Mouse (Mus musculus) embryo, embryonic 9.5 days (tissue): Measurements from ENCODE around the gene Focad.

Experiments
- DNase-seq: peaks from one replicate; pipeline ENCODE4 v3.0.0-alpha.2; 2017; ENCODE audit errors: extremely low spot score

The Focad gene

GRCm38 (mm10) chr4:88094062-88094767, at the start of gene Focad:
Gene Focad (plus strand): TSS chr4:88094629.
- DNase-seq, result peak; percentile 97

- DNase-seq, result no peak
Measured at GRCm38 (mm10) chr4:88045151-88045550, 49.3 kb upstream of the Focad start.

- no peak for DNase-seq
Measured at GRCm38 (mm10) chr4:88046280-88046679, 48.1 kb upstream of the Focad start.

GRCm38 (mm10) chr4:88075388-88075787, 19.0 kb upstream of the Focad start:
- DNase-seq, result no peak

GRCm38 (mm10) chr4:88078983-88079382, 15.4 kb upstream of the Focad start:
- DNase-seq, result no peak

- no peak for DNase-seq
Measured at GRCm38 (mm10) chr4:88081417-88081816, 13.0 kb upstream of the Focad start.

GRCm38 (mm10) chr4:88081885-88082284, 12.5 kb upstream of the Focad start:
- DNase-seq, result no peak

- no peak for DNase-seq
Measured at GRCm38 (mm10) chr4:88082381-88082780, 12.0 kb upstream of the Focad start.

GRCm38 (mm10) chr4:88083781-88084180, 10.6 kb upstream of the Focad start:
- no peak for DNase-seq

- DNase-seq, result no peak
Measured at GRCm38 (mm10) chr4:88090316-88090715, 4.1 kb upstream of the Focad start.

GRCm38 (mm10) chr4:88094768-88095420, 465 bp downstream of the Focad start:
- no peak for DNase-seq

GRCm38 (mm10) chr4:88095693-88096092, 1.3 kb downstream of the Focad start:
- no peak for DNase-seq

GRCm38 (mm10) chr4:88108585-88108984, 14.2 kb downstream of the Focad start:
- DNase-seq, result no peak

- DNase-seq, result no peak
Measured at GRCm38 (mm10) chr4:88117331-88117730, 22.9 kb downstream of the Focad start.

GRCm38 (mm10) chr4:88117942-88118341, 23.5 kb downstream of the Focad start:
- no peak for DNase-seq

- DNase-seq, result no peak
Measured at GRCm38 (mm10) chr4:88118750-88119395, 24.4 kb downstream of the Focad start.

GRCm38 (mm10) chr4:88120091-88120490, 25.7 kb downstream of the Focad start:
- no peak for DNase-seq

GRCm38 (mm10) chr4:88122472-88122871, 28.0 kb downstream of the Focad start:
- no peak for DNase-seq

GRCm38 (mm10) chr4:88135936-88136335, 41.5 kb downstream of the Focad start:
- DNase-seq, result no peak

GRCm38 (mm10) chr4:88136528-88136927, 42.1 kb downstream of the Focad start:
- DNase-seq, result no peak

GRCm38 (mm10) chr4:88138366-88138917, 44.0 kb downstream of the Focad start:
- DNase-seq, result no peak

GRCm38 (mm10) chr4:88149462-88149861, 55.0 kb downstream of the Focad start:
- DNase-seq, result no peak
